Mouse (Mus musculus) erythroblast, embryonic 14.5 days (primary cell): Measurements from ENCODE around the gene Taf11.

Experiments
- GATA1 ChIP-seq: IDR thresholded peaks from 2 replicates; pipeline ENCODE4 v1.6.1; 2012; ENCODE audit warnings: low read length, inconsistent platforms, mixed read lengths
- TAL1 ChIP-seq: IDR thresholded peaks from 3 replicates; pipeline ENCODE4 v1.6.1; 2012; ENCODE audit warnings: low read length, inconsistent platforms, mixed read lengths

DNA sequence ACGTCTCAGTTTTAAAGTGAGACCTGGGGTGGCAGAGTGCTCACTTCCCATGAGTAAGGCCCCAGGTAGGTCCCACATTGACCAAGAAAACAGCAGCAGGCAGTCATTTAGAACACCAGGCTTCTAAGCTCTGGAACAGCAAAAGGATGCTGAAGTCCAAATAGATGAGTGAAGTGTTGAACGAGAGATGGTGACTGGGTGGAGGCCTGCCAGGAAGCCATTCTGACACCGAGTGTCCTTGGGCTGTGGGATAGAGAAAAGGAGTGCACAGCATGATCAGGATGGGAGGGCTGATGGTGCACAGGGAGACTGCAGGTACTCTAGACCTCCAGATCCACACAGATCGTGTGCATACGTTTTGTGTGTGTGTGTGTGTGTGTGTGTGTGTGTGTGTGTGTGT lies 31.5 kb upstream of the Taf11 start:
- TF ChIP-seq TAL1 (no peak), GATA1 (no peak)
